In genomic region chr2:171994861-171995260, GRCm38 (mm10) we compare ENCODE assay signal across 14 mouse cellular contexts. TPM values are rescaled to one million over a fixed set of nuclear protein-coding genes. Genes with fewer than 3 reads are reported as not detected.
DNase-seq lines count a peak whose midpoint lies in the region; ATAC-seq and TF ChIP-seq lines count a peak whose summit lies in the region.
"Had no signal": no experiment of that assay in that cellular context is flagged by ENCODE, and none has a peak within 500 bp of the region (broad histone marks: within the 10 kb centered on the region; RNA-seq: fewer than 3 reads in every experiment).

No protein-coding gene starts in this region.

- no peaks in the 10 kb centered on the region for H3K9me3 ChIP-seq in intestine, postnatal 0 days (ENCODE audit: control insufficient read depth)
- H3K9me3 ChIP-seq in intestine, embryonic 16.5 days (ENCODE audit: control insufficient read depth, low read length), result no peaks in the 10 kb centered on the region
- H3K9me3 ChIP-seq in midbrain, postnatal 0 days (ENCODE audit: low read length), result no peaks in the 10 kb centered on the region
- H3K9me3 ChIP-seq in midbrain, embryonic 10.5 days (replicated peaks), result no peaks in the 10 kb centered on the region
- H3K9me3 ChIP-seq: limb, embryonic 15.5 days had no signal

- H3K4me1 ChIP-seq in intestine, postnatal 0 days (replicated peaks; ENCODE audit: control insufficient read depth, insufficient read depth, low read length), result no peaks in the 10 kb centered on the region
- 0 out of 2 replicates have a peak, but pooled peaks cover 4% of the 10 kb centered on the region for H3K4me1 ChIP-seq in intestine, embryonic 16.5 days (ENCODE audit: control insufficient read depth, insufficient read depth, low read length)
- no peaks in the 10 kb centered on the region for H3K4me1 ChIP-seq in midbrain, postnatal 0 days (ENCODE audit: insufficient read depth, low read length)
- peaks cover 8% of the 10 kb centered on the region for H3K4me1 ChIP-seq in midbrain, embryonic 10.5 days
- H3K4me1 ChIP-seq: limb, embryonic 15.5 days had no signal

- no peak for ATAC-seq in intestine, postnatal 0 days
- no peak for ATAC-seq in intestine, embryonic 16.5 days
- ATAC-seq in midbrain, postnatal 0 days (ENCODE audit: low FRiP score), result no peak
- ATAC-seq in inflammation-experienced regulatory T-cells, adult 6 months, result no peak

- no peak overlapping the region for H3K4me3 ChIP-seq in intestine, postnatal 0 days (ENCODE audit: low read depth, low read length)
- no peak overlapping the region for H3K4me3 ChIP-seq in intestine, embryonic 16.5 days (ENCODE audit: low read length)
- no peak overlapping the region for H3K4me3 ChIP-seq in midbrain, postnatal 0 days (ENCODE audit: low read depth, low read length)
- H3K4me3 ChIP-seq in midbrain, embryonic 10.5 days, result no peak overlapping the region
- H3K4me3 ChIP-seq: limb, embryonic 15.5 days had no signal

- no peak overlapping the region for H3K4me2 ChIP-seq in intestine, postnatal 0 days (replicated peaks; ENCODE audit: low read depth)
- no peak overlapping the region for H3K4me2 ChIP-seq in intestine, embryonic 16.5 days (ENCODE audit: low read depth, low read length)
- H3K4me2 ChIP-seq in midbrain, postnatal 0 days (ENCODE audit: low read depth, low read length, poor library complexity, severe bottlenecking), result no peak overlapping the region
- H3K4me2 ChIP-seq: limb, embryonic 15.5 days had no signal

- no peak overlapping the region for H3K9ac ChIP-seq in intestine, postnatal 0 days (ENCODE audit: low read depth, low read length)
- no peak overlapping the region for H3K9ac ChIP-seq in intestine, embryonic 16.5 days (ENCODE audit: low read depth, low read length)
- no peak overlapping the region for H3K9ac ChIP-seq in midbrain, postnatal 0 days (replicated peaks; ENCODE audit: low read length, poor library complexity, severe bottlenecking)
- H3K9ac ChIP-seq: limb, embryonic 15.5 days had no signal

- 70% methylated on average over 6 of the region's 6 CpGs for WGBS in intestine, postnatal 0 days
- 65% methylated on average over 6 of the region's 6 CpGs for WGBS in intestine, embryonic 16.5 days
- 74% methylated on average over 6 of the region's 6 CpGs for whole genome bisulfite sequencing in midbrain, postnatal 0 days
- WGBS in midbrain, embryonic 10.5 days, result 67% methylated on average over 6 of the region's 6 CpGs

- TF ChIP-seq CTCF in intestine, postnatal 0 days (IDR thresholded peaks at IDR 0.05; ENCODE audit: low read depth), result peak; percentile 38
- TF ChIP-seq CTCF in midbrain, postnatal 0 days (IDR thresholded peaks at IDR 0.05), result peak; percentile 39

- H3K27me3 ChIP-seq in intestine, postnatal 0 days (replicated peaks; ENCODE audit: control insufficient read depth, insufficient read depth, low read length), result no peaks in the 10 kb centered on the region
- no peaks in the 10 kb centered on the region for H3K27me3 ChIP-seq in intestine, embryonic 16.5 days (replicated peaks; ENCODE audit: control insufficient read depth, insufficient read depth, low read length)
- H3K27me3 ChIP-seq in midbrain, postnatal 0 days (ENCODE audit: insufficient read depth, low read length), result no peaks in the 10 kb centered on the region
- no peaks in the 10 kb centered on the region for H3K27me3 ChIP-seq in midbrain, embryonic 10.5 days (ENCODE audit: low read depth, poor library complexity, severe bottlenecking)
- H3K27me3 ChIP-seq: limb, embryonic 15.5 days had no signal

- H3K36me3 ChIP-seq in intestine, postnatal 0 days (ENCODE audit: control insufficient read depth, insufficient read depth), result no peaks in the 10 kb centered on the region
- no peaks in the 10 kb centered on the region for H3K36me3 ChIP-seq in intestine, embryonic 16.5 days (ENCODE audit: control insufficient read depth, insufficient read depth, low read length)
- H3K36me3 ChIP-seq in midbrain, postnatal 0 days (ENCODE audit: insufficient read depth, low read length), result no peaks in the 10 kb centered on the region
- no peaks in the 10 kb centered on the region for H3K36me3 ChIP-seq in midbrain, embryonic 10.5 days
- H3K36me3 ChIP-seq: limb, embryonic 15.5 days had no signal

- intact Hi-C loops in gastrocnemius, postnatal 36 days (cut with DNase I), result no loop called here

- no peak overlapping the region for H3K27ac ChIP-seq in intestine, postnatal 0 days (ENCODE audit: low read depth, low read length)
- H3K27ac ChIP-seq in intestine, embryonic 16.5 days (ENCODE audit: low read length), result no peak overlapping the region
- H3K27ac ChIP-seq in midbrain, postnatal 0 days (ENCODE audit: low read depth, low read length), result no peak overlapping the region
- H3K27ac ChIP-seq in midbrain, embryonic 10.5 days (replicated peaks), result no peak overlapping the region
- H3K27ac ChIP-seq: limb, embryonic 15.5 days had no signal

- DNase-seq in midbrain, postnatal 0 days (ENCODE audit: low spot score), result peak; percentile 36
- no peak for DNase-seq in midbrain, embryonic 10.5 days (ENCODE audit: low spot score)
- peak; percentile 49 for DNase-seq in embryo, embryonic 10.5 days (ENCODE audit: low spot score)
- DNase-seq in retina, postnatal 1 day, result peak; percentile 50
- no peak for DNase-seq in gastrocnemius, postnatal 36 days
- DNase-seq: adrenal gland, postnatal 25 days; heart, postnatal 4 days; thymus, postnatal 36 days had no signal

RNA-seq across cellular contexts. Expression of gene Cbln4, which starts 48.4 kb away (rescaled TPM):
- 0.29 and 0.33 TPM in 2 replicates for polyA plus RNA-seq in intestine, postnatal 0 days (2015; fragmentation: Nextera tagmentation; extraction: Ambion mirVana)
- 0.10 and 0.29 TPM in 2 replicates for polyA plus RNA-seq in intestine, embryonic 16.5 days (2015; fragmentation: Nextera tagmentation; extraction: Ambion mirVana)
- 34.4 and 35.7 TPM in 2 replicates for total RNA-seq in midbrain, postnatal 0 days (2014; rRNA removed)
- 46.7 and 48.3 TPM in 2 replicates for polyA plus RNA-seq in midbrain, postnatal 0 days (2015; fragmentation: Nextera tagmentation; extraction: Ambion mirVana)
- polyA plus RNA-seq in midbrain, embryonic 10.5 days (2016; fragmentation: Nextera tagmentation; extraction: Ambion mirVana), result 0.53 and 0.67 TPM in 2 replicates
- not detected for total RNA-seq in gastrocnemius, postnatal 36 days (2021)
- polyA plus RNA-seq in inflammation-experienced regulatory T-cells, adult 6 months (2017; shearing (Covaris generic)), result under 1 TPM in 1 of 3 experiments, not detected in 2; 0.56 TPM
- total RNA-seq: adrenal gland, postnatal 25 days; common myeloid progenitor, adult 5-6 weeks; heart, postnatal 4 days; monocyte, adult 5-6 weeks had no signal

Comparison
In these comparisons a context has a peak if more than half of its experiments do, and no peak if none do; other contexts are left out.
1. DNase-seq: peak in midbrain, postnatal 0 days (single experiment), embryo, embryonic 10.5 days (single experiment) and retina, postnatal 1 day (single experiment); none in midbrain, embryonic 10.5 days (single experiment) and gastrocnemius, postnatal 36 days (0 of 2).
2. RNA of gene Cbln4, which starts 48.4 kb away (polyA plus RNA-seq): 46.7 to 48.3 TPM in midbrain, postnatal 0 days; 0.53 to 0.67 TPM in midbrain, embryonic 10.5 days, 0.29 to 0.33 TPM in intestine, postnatal 0 days, 0.10 to 0.29 TPM in intestine, embryonic 16.5 days and 0.56 TPM in inflammation-experienced regulatory T-cells, adult 6 months; every median in the first group is over 10 times any median in the second.